Mouse (Mus musculus): Measurements from ENCODE around the gene Cfap45. TPM values are rescaled to one million over a fixed set of nuclear protein-coding genes. Genes with fewer than 3 reads are reported as not detected.

Gene Cfap45
- total RNA-seq, 2 experiments from 2014 or later, result not detected

- ATAC-seq (replicated peaks; ENCODE audit: low FRiP score, poor library complexity, severe bottlenecking), result no peak
Observed at GRCm38 (mm10) chr1:172492047-172492446, 28.6 kb upstream of the Cfap45 start.

GRCm38 (mm10) chr1:172493516-172493915 lies 27.1 kb upstream of the Cfap45 start:
- ATAC-seq (replicated peaks; ENCODE audit: low FRiP score, poor library complexity, severe bottlenecking), result no peak

DNA sequence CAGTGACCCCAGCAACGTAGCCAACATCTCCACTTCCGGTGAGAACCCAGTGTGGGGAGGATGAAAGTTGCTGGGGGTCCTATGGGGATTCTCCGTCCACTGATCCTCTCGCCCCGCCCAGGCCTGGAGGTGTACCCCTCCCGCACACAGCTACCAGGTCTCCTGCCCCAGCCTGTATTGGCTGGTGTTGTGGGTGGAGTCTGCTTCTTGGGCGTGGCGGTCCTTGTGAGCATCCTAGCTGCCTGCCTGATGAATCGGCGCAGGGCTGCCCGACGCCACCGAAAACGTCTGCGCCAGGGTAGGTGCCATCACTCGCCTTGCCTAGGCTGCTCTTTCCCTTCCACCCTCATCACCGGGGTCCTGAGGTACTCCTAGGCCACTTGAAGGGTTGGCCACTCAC lies 24.6 kb upstream of the Cfap45 start:
- ATAC-seq (replicated peaks; ENCODE audit: low FRiP score, poor library complexity, severe bottlenecking), result no peak

DNA sequence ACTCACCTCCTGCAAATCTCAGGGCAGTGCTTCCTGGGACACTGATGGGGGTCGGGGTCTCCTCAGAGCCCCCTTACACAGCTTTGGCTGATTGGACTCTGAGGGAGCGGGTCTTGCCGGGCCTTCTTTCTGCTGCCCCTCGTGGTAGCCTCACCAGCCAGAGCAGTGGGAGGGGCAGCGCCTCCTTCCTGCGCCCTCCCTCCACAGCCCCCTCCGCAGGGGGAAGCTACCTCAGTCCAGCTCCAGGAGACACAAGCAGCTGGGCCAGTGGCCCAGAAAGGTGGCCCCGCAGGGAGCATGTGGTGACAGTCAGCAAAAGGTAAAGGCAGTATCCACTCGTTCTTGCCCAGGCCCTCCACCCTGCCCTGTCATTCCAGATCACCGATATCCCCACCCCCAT lies 23.2 kb upstream of the Cfap45 start:
- no peak for ATAC-seq (replicated peaks; ENCODE audit: low FRiP score, poor library complexity, severe bottlenecking)

DNA sequence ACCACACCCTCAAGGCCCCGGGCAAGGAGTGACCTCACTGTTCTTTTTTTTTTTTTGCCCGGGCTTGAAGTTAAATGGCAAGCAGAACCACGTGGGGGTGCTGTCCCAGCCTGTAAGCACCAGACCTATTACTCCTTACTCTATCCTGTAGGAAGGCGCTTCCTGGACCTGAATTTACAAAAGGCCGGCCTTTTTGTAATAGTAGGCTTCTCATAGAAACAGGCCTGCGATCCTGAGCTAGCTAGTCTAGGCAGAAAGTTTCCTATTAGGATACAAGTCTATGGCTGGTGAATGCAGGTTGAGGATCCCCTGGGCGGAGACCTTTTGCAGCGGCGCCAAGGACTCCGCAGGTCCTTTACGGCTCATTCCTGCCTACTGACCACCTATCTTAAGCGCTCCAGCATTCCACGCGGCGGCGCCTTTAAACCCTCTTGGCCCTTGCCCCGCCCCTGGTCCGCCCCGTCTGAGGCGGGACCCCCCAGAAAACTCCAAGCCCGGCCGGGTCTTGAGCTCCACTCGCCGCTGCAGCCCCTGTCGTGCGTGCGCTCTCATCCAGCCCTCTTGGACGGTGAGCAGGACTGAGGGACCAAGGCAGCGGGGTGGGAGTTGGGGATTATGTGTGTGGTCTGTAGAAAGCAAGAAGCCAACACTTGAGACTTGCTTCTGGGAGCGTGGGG lies 20.7 kb upstream of the Cfap45 start, which contains the start of gene Tagln2:
Gene Tagln2 (plus strand): TSS at position 283 of the 677 bp plus-strand sequence.
- no peak for ATAC-seq (replicated peaks; ENCODE audit: low FRiP score, poor library complexity, severe bottlenecking)

DNA sequence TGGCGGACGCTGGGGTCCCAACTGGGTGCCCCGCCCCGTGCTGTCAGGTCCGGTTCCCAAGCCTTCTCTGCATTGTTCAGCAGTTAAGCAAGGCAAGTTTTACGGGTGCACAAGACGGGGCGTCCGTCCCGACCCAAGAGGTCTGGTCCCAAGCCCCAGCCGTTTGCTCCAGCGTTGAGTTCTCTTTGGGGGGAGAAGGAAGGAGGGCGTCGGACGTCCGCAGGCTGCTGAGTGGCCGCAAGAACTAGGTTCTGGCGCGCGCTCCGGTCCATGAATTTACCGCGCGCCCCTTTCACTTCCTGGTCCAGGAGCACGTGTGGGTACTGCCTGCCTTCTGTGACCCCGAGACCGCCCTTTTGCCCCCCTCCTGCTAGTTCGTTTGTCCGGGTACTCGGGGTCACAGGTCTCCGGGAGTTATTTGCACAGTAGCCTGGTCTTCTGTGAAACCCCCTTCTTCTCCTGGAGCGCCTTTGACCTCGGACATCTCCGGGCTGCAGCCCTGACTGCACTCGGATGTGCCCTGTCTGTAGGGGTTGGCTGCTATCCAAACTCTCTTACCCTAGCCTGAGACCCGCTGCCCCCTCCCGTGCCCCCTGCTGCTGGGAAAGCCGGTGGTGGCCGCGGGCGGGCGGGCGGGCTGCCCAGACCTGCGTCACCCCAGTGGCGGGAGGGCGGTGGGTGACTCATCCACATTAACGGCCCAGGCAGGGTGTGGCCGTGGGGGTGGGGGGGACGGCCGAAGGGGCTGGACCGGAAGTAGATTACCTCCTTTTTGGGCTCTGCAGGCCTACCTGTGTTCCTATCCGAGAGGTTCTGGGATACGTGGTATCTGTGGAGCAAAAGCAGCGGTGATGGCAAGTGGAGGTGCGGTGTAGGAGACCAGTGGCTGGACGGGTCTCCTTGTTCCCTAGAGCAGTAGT lies 19.9 kb upstream of the Cfap45 start:
- no peak for ATAC-seq (replicated peaks; ENCODE audit: low FRiP score, poor library complexity, severe bottlenecking)

DNA sequence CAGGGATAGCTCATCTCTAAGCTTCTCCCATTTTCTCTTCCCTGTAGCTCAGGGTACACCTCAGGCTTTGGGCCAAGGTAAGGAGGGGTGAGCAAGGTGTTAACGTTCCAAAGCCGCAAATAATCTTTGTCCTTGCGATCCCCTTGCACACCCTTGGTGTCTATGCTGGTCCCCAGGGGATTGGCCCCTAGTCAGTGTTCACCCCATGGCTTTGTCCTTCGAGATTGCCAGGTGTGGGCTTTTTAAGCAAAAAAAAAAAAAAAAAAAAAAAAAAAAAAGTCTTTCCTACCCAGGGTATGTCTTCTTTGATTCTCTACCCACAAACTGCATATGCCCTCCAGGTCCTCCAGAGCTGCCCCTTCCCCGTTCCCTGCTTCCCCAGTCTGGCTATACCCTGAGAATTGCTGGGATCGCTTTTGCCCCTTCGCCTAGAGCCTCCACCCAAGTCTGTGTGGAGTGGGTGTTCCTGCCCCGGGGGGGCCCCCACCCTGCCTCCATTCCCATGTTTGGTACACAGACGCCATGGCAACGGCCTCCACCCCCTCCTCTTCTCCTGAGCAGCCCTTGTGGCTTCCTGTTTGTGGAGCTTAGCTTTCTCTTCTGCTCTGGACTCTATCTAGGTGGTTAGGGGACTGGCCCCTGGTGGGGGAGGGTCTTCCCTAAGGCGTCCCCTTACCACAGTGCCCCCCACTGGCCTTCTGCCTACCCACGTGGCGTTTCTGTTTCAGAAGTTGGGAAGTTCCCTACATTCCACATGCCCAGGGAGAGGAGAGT lies 19.0 kb upstream of the Cfap45 start:
- no peak for ATAC-seq (replicated peaks; ENCODE audit: low FRiP score, poor library complexity, severe bottlenecking)

- no peak for ATAC-seq (replicated peaks; ENCODE audit: low FRiP score, poor library complexity, severe bottlenecking)
Observed at GRCm38 (mm10) chr1:172502145-172503110, 18.2 kb upstream of the Cfap45 start.

- ATAC-seq (replicated peaks; ENCODE audit: low FRiP score, poor library complexity, severe bottlenecking), result no peak
Observed at GRCm38 (mm10) chr1:172503111-172503997, 17.2 kb upstream of the Cfap45 start.

- ATAC-seq (replicated peaks; ENCODE audit: low FRiP score, poor library complexity, severe bottlenecking), result no peak
Observed at GRCm38 (mm10) chr1:172504756-172505155, 15.8 kb upstream of the Cfap45 start.

DNA sequence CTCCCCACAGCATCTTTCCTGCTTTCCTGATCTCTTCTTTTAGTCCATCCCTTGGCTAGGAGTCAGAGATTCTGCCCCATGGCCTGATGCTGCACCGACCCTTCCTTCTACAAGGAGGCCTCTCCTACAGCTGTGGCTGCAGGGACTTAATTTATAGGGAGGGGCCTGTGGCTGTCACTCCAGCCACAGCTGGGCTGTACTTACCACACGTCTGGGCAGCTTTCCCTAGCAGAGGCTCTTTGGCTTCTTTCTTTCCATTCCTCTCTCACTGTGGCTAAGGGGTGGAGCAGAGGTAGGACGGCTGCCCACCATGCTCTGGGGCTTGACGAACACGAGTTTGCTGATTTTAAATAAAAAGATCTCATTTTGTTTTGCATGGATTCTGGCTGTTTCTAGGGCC lies 13.6 kb upstream of the Cfap45 start:
- no peak for ATAC-seq (replicated peaks; ENCODE audit: low FRiP score, poor library complexity, severe bottlenecking)

- no peak for ATAC-seq (replicated peaks; ENCODE audit: low FRiP score, poor library complexity, severe bottlenecking)
Observed at GRCm38 (mm10) chr1:172507701-172508100, 12.9 kb upstream of the Cfap45 start.

GRCm38 (mm10) chr1:172508172-172508571 lies 12.4 kb upstream of the Cfap45 start:
- no peak for ATAC-seq (replicated peaks; ENCODE audit: low FRiP score, poor library complexity, severe bottlenecking)

- ATAC-seq (replicated peaks; ENCODE audit: low FRiP score, poor library complexity, severe bottlenecking), result no peak
Observed at GRCm38 (mm10) chr1:172509235-172509634, 11.4 kb upstream of the Cfap45 start.

DNA sequence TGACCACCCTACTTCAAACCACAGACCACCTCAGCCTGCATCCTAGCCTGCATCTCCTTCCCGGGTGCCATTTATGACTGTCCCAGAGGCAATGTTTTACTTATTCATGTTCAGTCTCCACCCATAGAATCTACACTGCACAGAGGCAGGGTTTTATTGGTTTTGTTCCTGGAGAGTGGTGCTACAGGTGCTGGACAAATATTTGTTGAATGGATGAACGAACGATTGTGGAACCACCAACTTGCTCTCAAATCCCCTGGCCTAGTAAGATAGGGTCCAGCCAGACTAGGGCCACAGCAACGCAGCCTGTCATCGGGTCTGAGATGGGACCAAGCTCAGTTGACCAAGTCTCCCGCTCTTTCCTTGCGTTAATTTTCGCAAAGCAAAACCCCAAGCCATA lies 10.6 kb upstream of the Cfap45 start:
- no peak for ATAC-seq (replicated peaks; ENCODE audit: low FRiP score, poor library complexity, severe bottlenecking)

DNA sequence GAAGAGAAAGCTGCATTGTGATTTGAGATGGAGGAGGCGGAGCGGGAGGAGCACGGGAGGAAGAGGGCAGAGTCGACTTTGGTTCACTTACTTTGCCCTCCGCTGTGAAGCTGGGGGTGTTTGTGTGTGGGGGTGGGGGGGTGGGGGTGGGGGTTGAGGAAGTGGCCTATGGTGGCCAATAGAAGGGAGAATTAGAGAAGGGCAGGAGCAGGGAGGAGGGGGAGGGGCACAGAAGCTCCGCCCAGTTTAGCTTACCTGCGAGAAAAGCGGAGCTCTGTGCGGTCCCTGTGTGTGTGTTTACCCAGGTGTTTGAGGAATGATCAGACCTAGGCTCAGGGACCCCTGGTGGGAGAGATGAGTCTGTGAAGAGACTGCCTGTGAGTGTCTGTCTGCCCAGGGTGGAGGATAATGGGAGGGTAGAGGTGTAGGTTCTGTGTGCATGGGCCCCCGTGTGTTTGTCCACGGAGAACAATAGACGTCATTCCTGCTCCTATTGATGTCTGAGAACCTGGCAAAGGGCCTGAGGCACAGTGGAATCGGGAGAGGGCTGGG lies 10.1 kb upstream of the Cfap45 start:
- ATAC-seq (replicated peaks; ENCODE audit: low FRiP score, poor library complexity, severe bottlenecking), result no peak

DNA sequence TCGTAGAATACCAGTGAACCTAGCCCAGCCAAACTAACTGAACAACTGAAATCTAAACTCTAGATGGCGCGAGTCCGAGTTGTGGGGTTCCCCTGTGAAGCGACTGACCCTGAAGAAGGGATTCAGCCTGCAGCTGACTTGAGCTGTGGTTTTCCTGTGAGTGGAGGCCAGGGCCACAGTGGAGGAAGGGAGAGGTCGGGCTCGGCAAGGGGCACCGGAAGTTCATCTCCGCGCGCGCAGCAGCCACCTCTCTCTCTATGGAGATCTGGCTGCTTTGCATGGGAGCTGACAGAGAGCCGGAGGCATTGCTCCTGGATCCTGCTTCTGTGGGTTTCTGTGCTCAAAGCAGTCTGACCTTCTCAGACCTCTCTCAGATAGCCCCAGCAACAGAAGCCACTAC lies 7.6 kb upstream of the Cfap45 start:
- ATAC-seq (replicated peaks; ENCODE audit: low FRiP score, poor library complexity, severe bottlenecking), result no peak

All from erythroid progenitor cell, adult 5-6 weeks (primary cell).